Mouse (Mus musculus) hindbrain, postnatal 0 days (tissue): ENCODE data around the gene Glis1. TPM values are rescaled to one million over a fixed set of nuclear protein-coding genes. Genes with fewer than 3 reads are reported as not detected.
A peak's percentile ranks its signal among the peaks of the same experiment; 100 is the strongest.

Experiments
- ATAC-seq: fragments of 200-750 bp; cut with Nextera tagmentation; 2 replicates; pipeline ENCODE4 v1.8.0; 2017; ENCODE audit warnings: mild to moderate bottlenecking, moderate TSS enrichment, moderate library complexity
- DNase-seq: peaks from one replicate; pipeline ENCODE4 v3.0.0-alpha.2; 2015; ENCODE audit warnings: low spot score
- H3K27ac ChIP-seq: fragments of 300-500 bp; sonication (generic); 2 replicates; pipeline ENCODE4 v1.5.1; 2014; ENCODE audit warnings: mild to moderate bottlenecking
- H3K27me3 ChIP-seq: fragments of 300-500 bp; sonication (generic); 2 replicates; pipeline ENCODE4 v1.6.1; 2014; ENCODE audit warnings: low read length, mixed read lengths; ENCODE audit not compliant: insufficient read depth
- H3K36me3 ChIP-seq: fragments of 300-500 bp; sonication (generic); 2 replicates; pipeline ENCODE4 v1.6.1; 2014; ENCODE audit warnings: low read length, mixed read lengths; ENCODE audit not compliant: insufficient read depth
- H3K4me1 ChIP-seq: fragments of 300-500 bp; sonication (generic); 2 replicates; pipeline ENCODE4 v1.6.1; 2014; ENCODE audit warnings: antibody characterized with exemption, low read length, mixed read lengths; ENCODE audit not compliant: insufficient read depth
- H3K4me2 ChIP-seq: fragments of 300-500 bp; sonication (generic); 2 replicates; pipeline ENCODE4 v1.6.1; 2014; ENCODE audit warnings: low read depth, mild to moderate bottlenecking, low read length, moderate library complexity, mixed read lengths
- H3K4me3 ChIP-seq: fragments of 300-500 bp; sonication (generic); 2 replicates; pipeline ENCODE4 v1.5.1; 2014; ENCODE audit warnings: low read length
- H3K9ac ChIP-seq: fragments of 300-500 bp; sonication (generic); replicated peaks from 2 replicates; pipeline ENCODE4 v1.6.1; 2014; ENCODE audit warnings: mild to moderate bottlenecking, low read length, moderate library complexity, mixed read lengths
- H3K9me3 ChIP-seq: fragments of 300-500 bp; sonication (generic); 2 replicates; pipeline ENCODE4 v1.6.1; 2016; ENCODE audit warnings: low read length, mixed read lengths
- CTCF ChIP-seq: IDR thresholded peaks from 2 replicates; pipeline ENCODE4 v1.5.1; 2016; ENCODE audit warnings: antibody characterized with exemption, control low read depth, low read depth
- WGBS: fragments of 180-500 bp; shearing (Covaris S2); extraction: QIAGEN DNeasy Blood & Tissue Kit; methylation state at CpG from one replicate; pipeline ENCODE4 v1.1.7; 2014; 5-methylcytosine and 5-hydroxymethylcytosine counted together
- polyA plus RNA-seq: library from polyadenylated mRNA; unstranded; fragments of >200 nt; fragmentation: Nextera tagmentation; extraction: Ambion mirVana; gene quantifications from 2 replicates; pipeline ENCODE4 v1.2.1, GENCODE M21; 2015
- total RNA-seq: library from RNA; depleted of rRNA; stranded (reverse); fragments of >200 nt; gene quantifications from 2 replicates; pipeline ENCODE4 v1.2.3, GENCODE M21; 2014

The Glis1 gene
- total and polyA plus RNA-seq, 2 experiments from 2014 or later: 4.1 to 11.9 TPM

DNA sequence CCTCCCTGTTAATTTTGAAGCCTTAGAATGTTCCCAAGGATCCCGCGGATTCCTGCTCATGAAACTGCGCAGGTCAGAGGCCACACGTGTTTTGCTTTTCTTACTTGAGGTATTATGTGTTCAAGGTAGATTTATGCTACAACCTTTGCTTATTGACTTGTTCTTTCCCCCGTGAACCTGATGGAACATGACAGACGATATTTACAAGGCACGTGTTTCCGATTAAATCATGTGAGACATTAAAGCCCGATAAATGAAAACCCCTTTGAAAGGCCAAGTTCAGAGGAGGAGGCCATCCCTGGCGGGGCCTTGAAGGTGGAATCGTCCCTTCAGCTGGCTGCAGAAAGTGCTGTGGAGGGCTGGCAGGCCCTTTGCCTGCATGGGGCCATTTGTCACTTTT is 26.1 kb downstream of the Glis1 start:
- ATAC-seq (no peak), DNase-seq (no peak)
- Histone ChIP-seq H3K4me2 (no peak overlapping the region), H3K27ac (no peak overlapping the region), H3K4me3 (no peak overlapping the region), H3K9ac (no peak overlapping the region), H3K36me3 (no peaks in the 10 kb centered on the region), H3K9me3 (no peaks in the 10 kb centered on the region), H3K4me1 (no peaks in the 10 kb centered on the region), H3K27me3 (no peaks in the 10 kb centered on the region; the same call in 1 of the 2 replicates)
- TF ChIP-seq CTCF: no peak
- 80% methylated on average over 11 of the region's 11 CpGs for whole genome bisulfite sequencing

DNA sequence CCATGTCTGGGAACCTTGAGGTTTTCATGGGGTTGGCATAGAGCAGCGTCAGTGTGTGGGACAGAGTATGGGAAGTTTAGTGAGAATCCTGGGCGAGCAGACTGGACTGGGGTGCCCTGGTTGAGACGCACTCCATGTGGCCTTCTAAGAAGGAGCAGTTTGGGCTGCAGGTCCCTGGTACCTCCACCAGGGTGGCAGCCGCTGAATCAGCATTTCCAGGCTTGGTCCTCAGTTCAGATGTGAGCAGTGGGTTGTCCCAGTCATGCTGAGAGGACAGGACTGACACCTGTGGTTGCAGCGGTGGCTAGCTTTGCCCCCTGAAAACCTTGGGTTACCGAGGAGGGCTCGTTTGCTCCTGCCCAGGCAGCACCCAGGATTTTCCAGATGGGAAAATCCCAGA is 33.4 kb downstream of the Glis1 start:
- WGBS: 82% methylated on average over 7 of the region's 7 CpGs
- H3K36me3 ChIP-seq: no peaks in the 10 kb centered on the region
- no peak overlapping the region for H3K9ac ChIP-seq
- no peak overlapping the region for H3K4me3 ChIP-seq
- peak; percentile 41 for TF ChIP-seq CTCF
- H3K27ac ChIP-seq: no peak overlapping the region
- H3K27me3 ChIP-seq: no peaks in the 10 kb centered on the region
- DNase-seq (no peak), ATAC-seq (no peak)
- no peak overlapping the region for H3K4me2 ChIP-seq
- H3K9me3 ChIP-seq: no peaks in the 10 kb centered on the region
- H3K4me1 ChIP-seq: no peaks in the 10 kb centered on the region; the same call in 1 of the 2 replicates

DNA sequence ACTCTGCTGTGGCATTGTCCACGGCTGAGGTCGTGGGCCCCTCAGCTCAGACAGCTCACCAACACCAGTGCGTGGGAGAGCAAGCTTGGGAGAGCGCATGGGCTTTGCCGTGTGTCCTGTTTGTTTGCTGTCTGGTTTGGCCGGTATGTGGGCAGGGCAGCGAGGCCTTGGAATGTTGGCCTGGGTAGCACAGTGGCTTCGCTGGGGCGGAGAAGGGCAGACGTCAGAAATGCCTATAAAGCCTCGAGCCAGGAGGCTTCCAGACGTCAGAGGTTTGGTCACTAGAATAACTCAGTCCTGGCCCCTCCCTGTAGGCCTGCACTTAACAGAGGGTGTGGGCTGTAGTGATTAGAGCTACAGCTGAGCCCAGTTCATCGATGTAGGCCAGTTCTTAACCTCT is 33.9 kb downstream of the Glis1 start:
- Histone ChIP-seq H3K4me3 (no peak overlapping the region), H3K36me3 (no peaks in the 10 kb centered on the region), H3K9ac (no peak overlapping the region), H3K27ac (no peak overlapping the region), H3K9me3 (no peaks in the 10 kb centered on the region), H3K27me3 (no peaks in the 10 kb centered on the region), H3K4me1 (no peaks in the 10 kb centered on the region; the same call in 1 of the 2 replicates), H3K4me2 (no peak overlapping the region)
- no peak for ATAC-seq
- DNase-seq: no peak
- 58% methylated on average over 13 of the region's 13 CpGs for WGBS
- TF ChIP-seq CTCF: no peak

DNA sequence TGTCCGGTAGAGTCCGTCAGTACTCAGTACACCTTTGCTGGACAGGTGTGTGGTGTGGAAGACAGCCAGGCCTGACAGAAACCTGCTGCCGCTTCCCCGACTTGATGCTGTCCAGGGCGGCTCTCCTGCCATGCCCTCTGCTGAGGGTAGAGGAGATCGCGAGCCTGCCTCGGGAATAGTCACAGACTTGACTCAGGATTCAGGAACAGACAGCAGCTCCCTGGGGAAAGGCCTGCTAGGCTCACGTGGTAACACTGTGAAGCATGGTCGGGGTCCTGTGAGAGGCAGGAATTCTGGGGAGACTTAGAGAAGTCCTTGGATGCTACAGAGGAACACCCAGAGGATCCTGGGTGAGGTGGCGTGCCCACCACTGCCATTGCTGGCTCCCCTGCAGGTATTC is 34.4 kb downstream of the Glis1 start:
- DNase-seq (no peak), ATAC-seq (no peak)
- TF ChIP-seq CTCF: no peak
- H3K4me1 ChIP-seq: no peaks in the 10 kb centered on the region; the same call in 1 of the 2 replicates
- no peak overlapping the region for H3K27ac ChIP-seq
- H3K9me3 ChIP-seq: no peaks in the 10 kb centered on the region
- WGBS: 77% methylated on average over 11 of the region's 11 CpGs
- H3K36me3 ChIP-seq: no peaks in the 10 kb centered on the region
- H3K27me3 ChIP-seq: no peaks in the 10 kb centered on the region
- no peak overlapping the region for H3K4me2 ChIP-seq
- no peak overlapping the region for H3K4me3 ChIP-seq
- no peak overlapping the region for H3K9ac ChIP-seq

DNA sequence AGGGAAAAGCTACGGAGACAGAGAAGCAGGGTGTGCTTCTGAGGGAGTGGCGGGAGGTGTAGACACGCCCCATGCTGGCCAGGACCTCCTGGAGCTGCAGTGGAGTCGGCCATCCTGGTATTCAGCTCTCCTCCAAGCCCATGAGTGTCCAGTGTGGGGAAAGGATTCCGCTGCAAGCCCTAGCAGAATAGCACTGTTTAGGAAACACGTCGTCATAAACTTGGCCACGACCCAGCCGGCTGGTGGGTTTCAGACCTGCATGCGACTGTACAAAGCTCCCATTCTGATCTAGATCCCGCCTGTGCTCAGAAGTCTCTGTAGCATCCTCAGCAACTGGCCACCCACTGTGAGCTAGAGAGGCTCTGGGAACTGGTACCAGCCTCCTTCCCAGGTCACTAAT is 41.9 kb downstream of the Glis1 start:
- no peak overlapping the region for H3K9ac ChIP-seq
- no peak for DNase-seq
- H3K27ac ChIP-seq: no peak overlapping the region
- TF ChIP-seq CTCF: no peak
- 49% methylated on average over 11 of the region's 11 CpGs for WGBS
- no peak overlapping the region for H3K4me3 ChIP-seq
- no peaks in the 10 kb centered on the region for H3K36me3 ChIP-seq
- H3K4me1 ChIP-seq: no peaks in the 10 kb centered on the region
- ATAC-seq: no peak
- H3K9me3 ChIP-seq: no peaks in the 10 kb centered on the region
- no peaks in the 10 kb centered on the region for H3K27me3 ChIP-seq
- H3K4me2 ChIP-seq: no peak overlapping the region

DNA sequence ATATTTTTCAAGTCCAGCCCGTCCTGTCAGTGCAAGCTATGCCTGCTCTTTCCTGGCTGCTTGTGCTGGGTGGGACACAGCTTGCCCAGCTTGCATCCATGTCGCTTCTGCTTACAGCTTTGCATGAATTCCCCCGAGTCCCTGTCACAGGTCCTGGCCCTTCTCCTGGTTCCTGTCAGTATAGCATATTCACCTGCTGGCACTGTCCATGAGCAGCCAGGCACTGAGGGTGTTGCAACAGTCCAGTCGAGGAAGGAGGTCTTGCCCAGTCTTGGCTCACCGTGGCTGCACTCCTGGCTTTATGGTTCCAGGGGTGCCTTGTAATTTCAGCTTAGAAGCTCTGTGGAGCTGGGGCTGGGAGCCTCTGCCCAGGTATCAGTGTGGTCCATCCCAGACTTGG is 44.6 kb downstream of the Glis1 start:
- Histone ChIP-seq H3K9ac (no peak overlapping the region), H3K36me3 (no peaks in the 10 kb centered on the region), H3K4me3 (no peak overlapping the region), H3K4me1 (no peaks in the 10 kb centered on the region), H3K4me2 (no peak overlapping the region), H3K27ac (no peak overlapping the region), H3K27me3 (no peaks in the 10 kb centered on the region), H3K9me3 (no peaks in the 10 kb centered on the region)
- TF ChIP-seq CTCF: no peak
- ATAC-seq (peak; percentile 13; the same call in 1 of the 2 replicates), DNase-seq (no peak)
- WGBS: 50% methylated on average over 5 of the region's 5 CpGs

DNA sequence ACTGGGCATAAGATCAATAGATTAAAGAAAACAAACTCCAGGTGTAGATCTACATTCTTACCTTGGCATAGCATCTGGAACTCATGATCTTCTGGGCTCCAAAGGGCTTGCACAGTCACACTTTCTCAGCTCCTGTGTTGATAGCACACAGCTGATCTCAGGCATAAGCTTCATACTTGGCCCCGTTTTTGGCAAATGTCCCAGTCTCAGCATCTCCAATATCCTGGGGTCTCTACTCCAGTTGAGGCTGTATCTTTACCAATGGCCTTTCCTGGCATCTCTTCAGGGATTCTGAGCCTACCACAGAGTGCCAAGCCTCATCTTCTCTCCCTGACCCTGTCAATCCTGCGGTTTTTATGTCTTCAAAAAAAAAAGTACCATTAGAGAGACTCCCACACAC is 48.1 kb downstream of the Glis1 start:
- peak; percentile 68 for DNase-seq
- H3K4me3 ChIP-seq: no peak overlapping the region
- no peak for TF ChIP-seq CTCF

More for the DNA sequence above, 48.1 kb downstream of the Glis1 start:
- Histone ChIP-seq H3K4me2 (no peak overlapping the region), H3K9ac (no peak overlapping the region), H3K4me1 (no peaks in the 10 kb centered on the region), H3K27me3 (no peaks in the 10 kb centered on the region), H3K9me3 (no peaks in the 10 kb centered on the region), H3K27ac (no peak overlapping the region), H3K36me3 (no peaks in the 10 kb centered on the region)
- 61% methylated on average over 2 of the region's 2 CpGs for WGBS
- ATAC-seq: no peak
